Mouse (Mus musculus): ENCODE data around the gene Sspo.

Gene Sspo

DNA sequence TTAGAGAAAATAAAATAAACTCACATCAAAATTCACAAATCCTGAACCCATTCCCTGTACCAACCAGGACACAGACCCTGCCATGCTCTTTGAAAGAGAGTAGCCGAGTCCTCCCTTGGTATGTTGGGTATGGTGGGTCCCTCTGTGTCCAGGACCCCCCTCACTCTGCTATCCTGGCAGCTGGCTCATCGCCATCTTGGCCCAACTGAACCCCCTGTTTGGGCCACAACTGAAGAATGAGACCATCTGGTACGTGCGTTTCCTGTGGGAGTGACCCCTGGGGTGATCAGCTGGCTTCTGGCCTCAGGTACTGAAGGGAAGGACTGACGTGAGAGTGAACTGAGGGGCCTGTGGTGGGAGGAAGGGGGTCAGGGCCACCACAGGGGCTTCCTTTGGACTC is 91.8 kb downstream of the Sspo start:
- DNase-seq (ENCODE audit: low spot score in 2 of 2) = no peak

- DNase-seq (ENCODE audit: low spot score in 2 of 2) = no peak
Measured at GRCm38 (mm10) chr6:48540721-48541120, 92.7 kb downstream of the Sspo start.

DNA sequence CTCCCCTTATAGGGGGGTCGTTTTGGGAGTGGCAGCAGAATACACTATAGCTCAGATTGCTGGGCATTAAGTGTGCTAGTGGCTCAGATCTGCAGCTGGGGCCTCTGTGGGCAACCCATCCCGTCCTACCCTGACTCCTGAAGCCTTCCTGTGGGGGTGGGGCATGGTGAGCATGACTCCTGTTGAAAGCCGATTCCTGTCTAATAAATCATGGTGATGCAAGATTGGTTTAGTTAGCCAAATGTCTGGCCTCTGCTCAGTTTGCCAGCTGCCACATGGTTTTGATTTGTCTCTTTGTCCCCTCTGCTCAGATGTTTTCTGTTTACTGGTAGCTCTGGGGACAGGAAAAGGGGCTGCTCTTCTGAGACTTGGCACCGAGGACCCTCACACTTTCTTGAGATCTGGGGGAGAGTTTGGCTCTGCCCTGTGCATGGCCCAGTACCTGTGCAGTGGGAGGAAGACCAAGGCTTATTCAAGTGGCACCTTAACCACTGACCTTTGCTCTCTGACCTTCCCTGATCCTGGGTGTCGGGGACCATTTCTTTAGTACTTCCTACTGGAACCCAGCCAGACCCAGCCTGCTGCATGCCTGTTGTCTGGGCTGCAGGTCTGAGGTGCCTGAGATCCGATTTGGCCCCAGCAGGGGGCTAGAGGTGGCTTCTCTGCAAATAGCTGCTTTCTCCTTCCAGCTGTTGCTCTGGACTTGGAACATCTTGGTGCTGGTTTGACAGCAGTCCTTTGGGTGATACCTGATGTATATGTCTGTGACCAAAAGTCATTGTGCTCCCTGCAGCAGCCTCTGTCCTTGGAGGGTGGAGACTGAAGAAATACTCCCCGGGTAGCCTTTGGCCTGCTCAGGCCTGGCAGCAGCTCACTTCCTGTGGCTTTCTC is 93.8 kb downstream of the Sspo start:
- no peak for DNase-seq (ENCODE audit: low spot score in 2 of 2)

GRCm38 (mm10) chr6:48542631-48543030 is 94.6 kb downstream of the Sspo start:
- no peak for DNase-seq (ENCODE audit: low spot score in 2 of 2)

DNA sequence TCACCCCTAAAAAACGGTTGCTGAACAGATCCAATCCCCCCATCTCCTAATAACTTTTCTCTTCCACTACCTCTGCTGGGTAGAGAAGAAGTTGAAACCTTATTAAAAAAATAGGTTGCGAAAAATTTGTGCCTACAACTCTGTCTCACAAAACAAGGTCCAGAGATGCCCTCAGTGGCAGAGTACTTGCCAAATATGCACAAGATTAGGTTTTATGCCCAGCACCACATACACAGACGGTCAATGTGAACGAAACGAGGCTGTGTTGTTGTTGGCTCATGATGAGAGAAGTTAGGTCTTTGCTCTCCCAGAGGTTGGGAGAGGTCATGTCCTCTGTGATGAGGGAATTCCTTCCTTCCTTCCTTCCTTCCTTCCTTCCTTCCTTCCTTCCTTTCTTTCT is 97.2 kb downstream of the Sspo start:
- no peak for DNase-seq (ENCODE audit: low spot score in 2 of 2)

DNA sequence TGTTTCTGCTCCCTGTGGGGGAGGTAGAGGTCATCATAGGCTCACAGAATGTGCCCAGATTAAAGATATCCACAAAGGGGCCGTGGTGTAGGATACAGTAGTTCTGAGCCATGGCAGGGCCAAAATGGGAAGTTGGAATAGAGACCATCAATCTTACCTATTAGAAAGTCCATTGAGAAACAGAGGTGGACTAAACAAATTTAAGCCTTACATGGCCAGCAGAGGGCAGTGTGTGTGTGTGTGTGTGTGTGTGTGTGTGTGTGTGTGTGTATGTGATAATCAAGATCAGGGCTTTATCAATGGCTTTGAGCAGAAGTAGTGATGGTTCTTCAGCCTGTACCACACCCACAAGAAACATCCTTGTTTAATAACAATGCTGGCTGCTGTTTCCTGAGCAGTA is 98.2 kb downstream of the Sspo start:
- DNase-seq (ENCODE audit: low spot score in 2 of 2) = no peak

- DNase-seq (ENCODE audit: low spot score in 2 of 2) = no peak
Measured at GRCm38 (mm10) chr6:48546858-48547257, 98.8 kb downstream of the Sspo start.

DNA sequence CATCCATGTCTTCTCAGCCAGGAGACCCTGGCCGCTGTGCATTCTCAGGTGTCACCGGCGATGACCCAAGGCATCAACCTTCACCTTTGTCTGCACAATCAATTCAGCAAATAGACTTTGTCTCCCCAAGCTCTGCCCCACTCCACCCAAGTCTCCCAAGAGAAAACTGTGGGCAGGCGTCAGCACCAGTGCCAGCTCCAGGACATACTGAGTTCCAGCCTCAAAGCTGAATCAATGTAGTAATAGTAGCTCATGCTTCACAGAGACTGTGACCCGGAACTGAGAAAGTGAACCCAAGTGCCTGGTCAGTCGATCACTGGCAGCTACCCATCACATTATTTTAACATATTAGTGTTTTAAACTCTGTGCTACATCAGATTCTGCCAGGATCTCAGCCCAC is 100.3 kb downstream of the Sspo start:
- DNase-seq (ENCODE audit: low spot score in 2 of 2) = no peak

All from urinary bladder, postnatal 4 days (tissue).